Mouse (Mus musculus) adrenal gland, adult 18-20 months (tissue): ENCODE measurements around the gene Ifitm10. TPM values are rescaled to one million over a fixed set of nuclear protein-coding genes. Genes with fewer than 3 reads are reported as not detected.
A peak's percentile ranks its signal among the peaks of the same experiment; 100 is the strongest.

Experiments
- DNase-seq, 2 experiments: peaks; one replicate each; pipeline ENCODE4 v3.0.0; 2021 to 2022; ENCODE audit warnings: low spot score in 2 of 2
- total RNA-seq, 2 experiments: library from RNA; stranded (reverse); gene quantifications; 1 replicate in 1 of 2; 2 replicates in 1 of 2; pipeline ENCODE4 v1.2.3; 2021

The Ifitm10 gene
- total RNA-seq, 2 experiments from 2014 or later = 2.1 to 3.1 TPM

- peak; percentile 60 to 69 for DNase-seq
Measured at GRCm38 (mm10) chr7:142278183-142278582, 95.4 kb downstream of the Ifitm10 start.

Other genes with a start within 250 kb of the Ifitm10 start
- gene Gm39115, start 237.7 kb downstream of the Ifitm10 start, total RNA-seq = not detected
- gene Gm45337, start 229.1 kb downstream of the Ifitm10 start, total RNA-seq = not detected
- gene Gm29735, start 216.6 kb downstream of the Ifitm10 start, total RNA-seq = not detected
- gene Gm4553, start 208.0 kb downstream of the Ifitm10 start, total RNA-seq = not detected
- not detected for gene Krtap5-2, start 197.7 kb downstream of the Ifitm10 start, total RNA-seq
- gene Gm10153, start 183.4 kb downstream of the Ifitm10 start, total RNA-seq = not detected
- not detected for gene Krtap5-3, start 172.4 kb downstream of the Ifitm10 start, total RNA-seq
- not detected for gene Gm7579, start 161.9 kb downstream of the Ifitm10 start, total RNA-seq
- not detected for gene Krtap5-5, start 143.8 kb downstream of the Ifitm10 start, total RNA-seq
- gene Gm40460, start 132.7 kb downstream of the Ifitm10 start, total RNA-seq = not detected
- not detected for gene Gm2431, start 115.4 kb downstream of the Ifitm10 start, total RNA-seq
- not detected for gene Gm4559, start 99.4 kb downstream of the Ifitm10 start, total RNA-seq
- gene Krtap5-1, start 76.6 kb downstream of the Ifitm10 start, total RNA-seq = not detected
- gene Krtap5-4, start 70.2 kb downstream of the Ifitm10 start, total RNA-seq = not detected
- 1 to 10 TPM; 3.1 to 9.4 TPM for gene Gm49369, start 8.9 kb upstream of the Ifitm10 start, total RNA-seq
- gene Ctsd, start 14.3 kb upstream of the Ifitm10 start, total RNA-seq = 1,000 to 10,000 TPM; 1,152 to 1,350 TPM
- gene Syt8, start 61.1 kb upstream of the Ifitm10 start, total RNA-seq = not detected
- 10 to 100 TPM in 1 of 2 experiments, under 1 TPM in 1; 0.83 to 10.2 TPM for gene Tnni2, start 68.1 kb upstream of the Ifitm10 start, total RNA-seq
- 10 to 100 TPM; 17.0 to 24.2 TPM for gene Lsp1, start 87.1 kb upstream of the Ifitm10 start, total RNA-seq
- 10 to 100 TPM in 1 of 2 experiments, under 1 TPM in 1; 0.83 to 16.2 TPM for gene Tnnt3, start 125.1 kb upstream of the Ifitm10 start, total RNA-seq
- 1 to 10 TPM; 2.9 to 3.0 TPM for gene Mrpl23, start 158.9 kb upstream of the Ifitm10 start, total RNA-seq